Mouse (Mus musculus) CH12.LX (cell line): ENCODE results near the gene Ypel4. TPM values are rescaled to one million over a fixed set of nuclear protein-coding genes. Genes with fewer than 3 reads are reported as not detected.

Experiments used
- DNase-seq: peaks from one replicate; pipeline ENCODE4 v3.0.0-alpha.2; 2013; ENCODE audit errors: extremely low read depth
- H3K27ac ChIP-seq: 2 replicates; pipeline ENCODE4 v1.5.1; 2012; ENCODE audit warnings: low read depth, mild to moderate bottlenecking, control low read depth, moderate library complexity; ENCODE audit not compliant: insufficient read depth
- H3K27me3 ChIP-seq: replicated peaks from 2 replicates; pipeline ENCODE3; 2012; ENCODE audit warnings: inconsistent platforms
- H3K36me3 ChIP-seq, 2 experiments: replicated peaks in 1 of 2; 2 replicates each; pipeline versions ENCODE3 to v1.6.1; 2012; ENCODE audit warnings: inconsistent platforms in 1 of 2, low read length in 1 of 2, mild to moderate bottlenecking in 1 of 2, mixed read lengths in 1 of 2, moderate library complexity in 1 of 2; ENCODE audit not compliant: control insufficient read depth in 1 of 2, insufficient read depth in 1 of 2
- H3K4me1 ChIP-seq, 2 experiments: 2 replicates each; pipeline ENCODE4 v1.6.1; 2012; ENCODE audit warnings: inconsistent platforms in 1 of 2, moderate library complexity in 1 of 2; ENCODE audit not compliant: insufficient read depth in 2 of 2, control insufficient read depth in 1 of 2
- H3K4me2 ChIP-seq: 2 replicates; pipeline ENCODE4 v1.6.1; 2012; ENCODE audit warnings: low read depth, mild to moderate bottlenecking, control low read depth; ENCODE audit not compliant: poor library complexity, insufficient read depth, severe bottlenecking
- H3K4me3 ChIP-seq, 3 experiments: fragments of 150-350 bp in 1 of 3; sonication (generic) in 1 of 3; replicated peaks in 1 of 3; 2 replicates each; pipeline versions ENCODE3 to v1.5.1; 2011 to 2012; ENCODE audit warnings: low read depth in 2 of 3, low read length in 2 of 3, mild to moderate bottlenecking in 2 of 3, moderate library complexity in 2 of 3, control low read depth in 1 of 3, improper control_type of control experiment in 1 of 3, inconsistent platforms in 1 of 3, mixed read lengths in 1 of 3; ENCODE audit not compliant: poor library complexity in 1 of 3
- H3K79me2 ChIP-seq: replicated peaks from 2 replicates; pipeline ENCODE4 v1.6.1; 2012; ENCODE audit warnings: mild to moderate bottlenecking, moderate library complexity; ENCODE audit not compliant: control insufficient read depth, poor library complexity, insufficient read depth, severe bottlenecking; ENCODE audit errors: extremely low read depth
- H3K9ac ChIP-seq: 2 replicates; pipeline ENCODE4 v1.6.1; 2012; ENCODE audit warnings: low read depth, mild to moderate bottlenecking, control low read depth, moderate library complexity; ENCODE audit not compliant: insufficient read depth
- H3K9me3 ChIP-seq: replicated peaks from 2 replicates; pipeline ENCODE3; 2012; ENCODE audit warnings: low read length, inconsistent platforms, mixed read lengths
- CHD2 ChIP-seq: IDR thresholded peaks from 2 replicates; pipeline ENCODE4 v1.6.1; 2011; ENCODE audit warnings: low read length, improper control_type of control experiment
- HCFC1 ChIP-seq: IDR thresholded peaks from 2 replicates; pipeline ENCODE4 v1.6.1; 2012; ENCODE audit warnings: low read depth, mild to moderate bottlenecking, inconsistent platforms, low read length, improper control_type of control experiment
- KAT2A ChIP-seq: IDR thresholded peaks from 2 replicates; pipeline ENCODE4 v1.6.1; 2012; ENCODE audit warnings: low read length, improper control_type of control experiment, inconsistent platforms; ENCODE audit not compliant: insufficient replicate concordance
- MAFK ChIP-seq: IDR thresholded peaks from 2 replicates; pipeline ENCODE4 v1.6.1; 2011; ENCODE audit warnings: low read length, improper control_type of control experiment; ENCODE audit not compliant: insufficient replicate concordance
- MAZ ChIP-seq: IDR thresholded peaks from 2 replicates; pipeline ENCODE4 v1.6.1; 2012; ENCODE audit warnings: low read depth, mild to moderate bottlenecking, inconsistent platforms, low read length, improper control_type of control experiment, moderate library complexity
- SIN3A ChIP-seq: IDR thresholded peaks from 2 replicates; pipeline ENCODE4 v1.6.1; 2012; ENCODE audit warnings: low read length, improper control_type of control experiment, inconsistent platforms
- SMC3 ChIP-seq: IDR thresholded peaks from 2 replicates; pipeline ENCODE4 v1.6.1; 2011; ENCODE audit warnings: low read depth, low read length, improper control_type of control experiment
- TCF12 ChIP-seq: IDR thresholded peaks from 2 replicates; pipeline ENCODE4 v1.6.1; 2014; ENCODE audit warnings: low read depth, mild to moderate bottlenecking, inconsistent platforms, low read length, improper control_type of control experiment
- ZC3H11A ChIP-seq: IDR thresholded peaks from 2 replicates; pipeline ENCODE4 v1.6.1; 2012; ENCODE audit warnings: low read depth, mild to moderate bottlenecking, inconsistent platforms, low read length, improper control_type of control experiment
- dilution Hi-C: fragments of 300-500 bp; cut with MboI; formaldehyde crosslinking; loops from 2 replicates; pipeline ENCODE4 v1.14.3; 2020; ENCODE audit warnings: low sequenced_read_pairs; ENCODE audit not compliant: extremely low pct_unique_long_range_greater_than_20kb, extremely low pct_ligation_motif_present
- in situ Hi-C: fragments of 300-500 bp; cut with MboI; formaldehyde crosslinking; loops from 3 replicates; pipeline ENCODE4 v1.14.3; 2019; ENCODE audit warnings: low sequenced_read_pairs, low pct_ligation_motif_present, low pct_unique_long_range_greater_than_20kb, mixed read lengths
- polyA plus RNA-seq: library from polyadenylated mRNA; unstranded; fragments of >175 nt; gene quantifications from 2 replicates; pipeline ENCODE4 v1.2.1, GENCODE M21; 2012; ENCODE audit warnings: low read depth; ENCODE audit not compliant: insufficient read length
- total RNA-seq, 2 experiments: library from RNA; depleted of rRNA; stranded (reverse); fragments of 300-350 nt in 1 of 2; fragments of >200 nt in 1 of 2; gene quantifications; 2 replicates each; pipeline ENCODE4 v1.2.3; 2012 to 2014

The Ypel4 gene
- total and polyA plus RNA-seq, 3 experiments = 0.59 TPM; not detected in 2

GRCm38 (mm10) chr2:84704329-84704728 is 29.5 kb upstream of the Ypel4 start:
- no peak overlapping the region for H3K4me2 ChIP-seq
- no peak for TF ChIP-seq HCFC1
- TF ChIP-seq SMC3 = no peak
- no peak for TF ChIP-seq ZC3H11A
- TF ChIP-seq SIN3A = no peak
- TF ChIP-seq CHD2 = no peak
- in situ Hi-C loops (no loop called here), dilution Hi-C loops (no loop called here)
- H3K9ac ChIP-seq = no peak overlapping the region
- H3K36me3 ChIP-seq = peaks cover 27 to 79% of the 10 kb centered on the region in 2 experiments
- peaks cover 0 to 26% of the 10 kb centered on the region in 2 experiments; a peak in 3 of 4 replicates for H3K4me1 ChIP-seq
- DNase-seq = no peak
- H3K4me3 ChIP-seq = no peak overlapping the region
- H3K27me3 ChIP-seq = no peaks in the 10 kb centered on the region
- no peak overlapping the region for H3K27ac ChIP-seq
- no peaks in the 10 kb centered on the region for H3K9me3 ChIP-seq
- peaks cover 25% of the 10 kb centered on the region for H3K79me2 ChIP-seq

GRCm38 (mm10) chr2:84705295-84705694 is 28.6 kb upstream of the Ypel4 start:
- Histone ChIP-seq H3K4me3 (no peak overlapping the region), H3K9me3 (no peaks in the 10 kb centered on the region), H3K36me3 (peaks cover 33 to 81% of the 10 kb centered on the region in 2 experiments), H3K79me2 (peaks cover 33% of the 10 kb centered on the region), H3K4me2 (no peak overlapping the region), H3K27ac (no peak overlapping the region), H3K4me1 (peaks cover 0 to 30% of the 10 kb centered on the region in 2 experiments; a peak in 3 of 4 replicates), H3K9ac (no peak overlapping the region), H3K27me3 (no peaks in the 10 kb centered on the region)
- dilution Hi-C loops (no loop called here), in situ Hi-C loops (no loop called here)
- DNase-seq = no peak
- no peak for TF ChIP-seq SMC3

GRCm38 (mm10) chr2:84707523-84707922 is 26.3 kb upstream of the Ypel4 start:
- dilution Hi-C loops = no loop called here
- peaks cover 33 to 79% of the 10 kb centered on the region in 2 experiments for H3K36me3 ChIP-seq

More at GRCm38 (mm10) chr2:84707523-84707922, 26.3 kb upstream of the Ypel4 start:
- H3K4me3 ChIP-seq = no peak overlapping the region
- TF ChIP-seq MAFK (no peak), MAZ (no peak), KAT2A (no peak), TCF12 (no peak)
- H3K9me3 ChIP-seq = no peaks in the 10 kb centered on the region
- no peak overlapping the region for H3K9ac ChIP-seq
- no peak overlapping the region for H3K4me2 ChIP-seq
- DNase-seq = no peak
- peaks cover 0 to 36% of the 10 kb centered on the region in 2 experiments; a peak in 3 of 4 replicates for H3K4me1 ChIP-seq
- in situ Hi-C loops = no loop called here
- H3K27ac ChIP-seq = no peak overlapping the region
- H3K79me2 ChIP-seq = peaks cover 40% of the 10 kb centered on the region
- no peaks in the 10 kb centered on the region for H3K27me3 ChIP-seq
